Mouse (Mus musculus) ES-Bruce4 (cell line): ENCODE data around the gene Atg16l1. TPM values are rescaled to one million over a fixed set of nuclear protein-coding genes. Genes with fewer than 3 reads are reported as not detected.

Experiments used
- H3K27ac ChIP-seq: 2 replicates; pipeline ENCODE4 v1.5.1; 2012; ENCODE audit warnings: low read length, inconsistent platforms; ENCODE audit not compliant: insufficient read depth
- H3K27me3 ChIP-seq: 2 replicates; pipeline ENCODE4 v1.6.1; 2012; ENCODE audit warnings: mild to moderate bottlenecking, low read length, inconsistent platforms; ENCODE audit not compliant: control insufficient read depth, poor library complexity, insufficient read depth, severe bottlenecking
- H3K36me3 ChIP-seq: 2 replicates; pipeline ENCODE4 v1.6.1; 2012; ENCODE audit warnings: inconsistent platforms, mild to moderate bottlenecking, low read length, moderate library complexity; ENCODE audit not compliant: control insufficient read depth, poor library complexity, insufficient read depth, severe bottlenecking
- H3K4me1 ChIP-seq: one replicate; pipeline ENCODE4 v1.8.1; 2011; ENCODE audit warnings: low read length; ENCODE audit not compliant: control insufficient read depth, insufficient read depth
- H3K4me3 ChIP-seq: 2 replicates; pipeline ENCODE4 v1.5.1; 2011; ENCODE audit warnings: low read depth, mild to moderate bottlenecking, low read length
- H3K9ac ChIP-seq: 2 replicates; pipeline ENCODE4 v1.6.1; 2012; ENCODE audit warnings: low read depth, mild to moderate bottlenecking, inconsistent platforms; ENCODE audit not compliant: poor library complexity, severe bottlenecking
- H3K9me3 ChIP-seq: replicated peaks from 2 replicates; pipeline ENCODE4 v1.6.1; 2012; ENCODE audit warnings: mild to moderate bottlenecking, low read length, inconsistent platforms; ENCODE audit not compliant: control insufficient read depth, poor library complexity, insufficient read depth, severe bottlenecking
- CTCF ChIP-seq: IDR thresholded peaks from one replicate; pipeline ENCODE4 v1.8.1; 2011; ENCODE audit warnings: low read depth, low read length
- EP300 ChIP-seq: IDR thresholded peaks from 2 replicates; pipeline ENCODE4 v1.6.1; 2011; ENCODE audit warnings: low read depth, low read length; ENCODE audit not compliant: insufficient read depth
- POLR2A ChIP-seq: IDR thresholded peaks from one replicate; pipeline ENCODE4 v1.8.1; 2011; ENCODE audit warnings: low read length; ENCODE audit not compliant: insufficient read depth
- polyA plus RNA-seq: library from polyadenylated mRNA; stranded (reverse); fragments of >200 nt; gene quantifications from 2 replicates; pipeline ENCODE4 v1.2.4, GENCODE M21; 2011; ENCODE audit warnings: low read depth; ENCODE audit not compliant: missing spikeins, insufficient read depth, insufficient read length

Atg16l1 gene
- polyA plus RNA-seq, 1 experiment: 42.3 TPM

DNA sequence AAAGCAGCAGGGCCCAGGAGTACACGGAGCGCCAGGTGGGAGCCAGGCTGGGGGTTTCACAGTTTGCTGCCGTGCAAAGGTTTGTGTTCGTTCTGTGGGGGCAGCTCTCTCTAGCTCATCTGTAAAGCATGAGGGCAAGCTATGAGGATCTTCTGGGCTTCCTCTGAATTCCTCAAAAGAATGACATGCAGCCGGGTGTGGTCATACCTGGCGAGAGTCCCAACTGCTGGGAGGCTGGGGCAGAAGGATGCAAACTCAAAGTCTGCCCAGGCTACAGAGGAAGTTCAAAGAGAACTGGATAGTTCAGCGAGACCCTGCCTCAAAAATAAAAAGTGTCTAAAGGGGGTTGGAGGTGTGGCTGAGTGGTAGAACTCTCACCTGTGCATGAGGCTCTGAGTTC is 25.4 kb upstream of the Atg16l1 start:
- no peak for TF ChIP-seq POLR2A
- TF ChIP-seq EP300: no peak
- no peak for TF ChIP-seq CTCF
- Histone ChIP-seq H3K36me3 (no peaks in the 10 kb centered on the region), H3K27me3 (no peaks in the 10 kb centered on the region), H3K9ac (no peak overlapping the region), H3K9me3 (no peaks in the 10 kb centered on the region), H3K4me3 (no peak overlapping the region), H3K27ac (no peak overlapping the region), H3K4me1 (peaks cover 10% of the 10 kb centered on the region)

DNA sequence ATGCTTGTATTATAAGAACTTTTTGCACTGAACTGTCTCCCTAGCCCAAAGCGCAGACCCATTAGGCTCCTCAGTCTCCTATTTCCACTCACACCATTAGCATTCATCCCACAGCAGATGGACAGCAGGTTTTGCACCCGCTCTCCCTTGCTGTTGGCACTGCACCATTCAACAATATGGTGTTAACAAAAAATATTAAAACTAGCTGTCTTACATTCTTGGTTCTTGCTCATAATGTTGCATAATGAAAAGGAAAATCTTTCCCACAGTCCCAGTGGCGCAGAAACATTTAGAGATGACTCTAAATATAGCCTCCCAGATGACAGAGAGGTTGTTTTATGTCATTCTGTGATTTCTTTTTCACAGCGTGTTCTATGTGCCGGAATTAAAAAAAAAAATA is 22.5 kb upstream of the Atg16l1 start:
- Histone ChIP-seq H3K27ac (no peak overlapping the region), H3K4me3 (no peak overlapping the region), H3K27me3 (no peaks in the 10 kb centered on the region), H3K4me1 (peaks cover 7% of the 10 kb centered on the region), H3K9ac (no peak overlapping the region), H3K36me3 (no peaks in the 10 kb centered on the region), H3K9me3 (no peaks in the 10 kb centered on the region)
- no peak for TF ChIP-seq EP300
- TF ChIP-seq POLR2A: no peak
- no peak for TF ChIP-seq CTCF

GRCm38 (mm10) chr1:87734153-87734552 is 21.5 kb upstream of the Atg16l1 start:
- H3K27ac ChIP-seq: no peak overlapping the region
- TF ChIP-seq EP300: no peak
- TF ChIP-seq CTCF: no peak
- no peak for TF ChIP-seq POLR2A
- no peaks in the 10 kb centered on the region for H3K36me3 ChIP-seq
- H3K4me1 ChIP-seq: peaks cover 4% of the 10 kb centered on the region
- H3K4me3 ChIP-seq: no peak overlapping the region
- H3K27me3 ChIP-seq: no peaks in the 10 kb centered on the region
- H3K9me3 ChIP-seq: no peaks in the 10 kb centered on the region
- no peak overlapping the region for H3K9ac ChIP-seq

- H3K27me3 ChIP-seq: no peaks in the 10 kb centered on the region
- H3K9me3 ChIP-seq: no peaks in the 10 kb centered on the region
- no peak overlapping the region for H3K9ac ChIP-seq
- no peak overlapping the region for H3K27ac ChIP-seq
- no peak overlapping the region for H3K4me3 ChIP-seq
- H3K36me3 ChIP-seq: no peaks in the 10 kb centered on the region
- H3K4me1 ChIP-seq: no peaks in the 10 kb centered on the region
- TF ChIP-seq POLR2A (no peak), CTCF (no peak), EP300 (no peak)
These were observed 14.9 kb upstream of the Atg16l1 start for GRCm38 (mm10) chr1:87740584-87741290.

DNA sequence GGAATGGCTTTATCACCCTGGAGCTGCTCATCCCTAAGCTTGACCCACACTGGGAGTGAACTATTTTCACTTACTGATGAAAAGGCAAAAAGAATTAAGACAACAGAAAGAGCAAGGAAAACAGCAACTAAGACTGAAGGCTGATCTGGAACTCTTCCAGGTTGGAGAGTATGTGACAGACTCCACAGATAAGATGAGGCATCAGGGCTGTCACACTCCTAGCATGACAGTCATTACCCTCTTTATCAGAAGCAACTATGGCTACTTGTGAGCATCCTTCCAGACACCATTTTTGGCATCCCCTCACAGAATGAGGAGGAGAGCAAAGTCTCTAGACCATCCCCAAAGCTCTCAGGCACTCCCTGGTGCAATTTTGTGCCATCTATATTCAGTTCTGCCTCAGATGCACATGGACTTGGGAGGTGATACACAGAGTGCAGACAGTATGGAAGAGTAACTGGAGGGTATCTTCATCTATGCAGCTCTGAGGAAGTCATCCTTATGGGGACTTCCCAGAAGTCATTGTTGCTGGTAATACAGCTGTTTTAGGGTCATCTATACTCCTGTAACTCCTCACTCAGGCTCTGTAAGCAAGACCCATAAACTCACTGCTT is 6.2 kb upstream of the Atg16l1 start:
- Histone ChIP-seq H3K9me3 (no peaks in the 10 kb centered on the region), H3K4me3 (no peak overlapping the region), H3K36me3 (no peaks in the 10 kb centered on the region), H3K9ac (no peak overlapping the region), H3K27me3 (no peaks in the 10 kb centered on the region), H3K4me1 (no peaks in the 10 kb centered on the region), H3K27ac (no peak overlapping the region)
- no peak for TF ChIP-seq POLR2A
- TF ChIP-seq EP300: no peak
- TF ChIP-seq CTCF: no peak

- Histone ChIP-seq H3K9me3 (no peaks in the 10 kb centered on the region), H3K4me3 (no peak overlapping the region), H3K9ac (no peak overlapping the region), H3K27ac (no peak overlapping the region), H3K4me1 (no peaks in the 10 kb centered on the region), H3K36me3 (peaks cover 88% of the 10 kb centered on the region), H3K27me3 (no peaks in the 10 kb centered on the region)
- TF ChIP-seq EP300: no peak
- TF ChIP-seq POLR2A: no peak
- TF ChIP-seq CTCF: no peak
These were observed 8.2 kb downstream of the Atg16l1 start for GRCm38 (mm10) chr1:87763821-87764220.
